Mouse (Mus musculus) lung, adult 2 months (tissue): Measurements from ENCODE around the gene Palld. TPM values are rescaled to one million over a fixed set of nuclear protein-coding genes. Genes with fewer than 3 reads are reported as not detected.

Experiments
- DNase-seq: peaks from one replicate; pipeline ENCODE4 v3.0.0; 2022
- H3K4me1 ChIP-seq: fragments of 200-500 bp; 2 replicates; pipeline ENCODE4 v1.6.1; 2011; ENCODE audit warnings: low read length; ENCODE audit not compliant: control insufficient read depth, insufficient read depth
- H3K4me3 ChIP-seq: fragments of 200-500 bp; replicated peaks from 2 replicates; pipeline ENCODE3; 2011; ENCODE audit warnings: low read depth, mild to moderate bottlenecking, control low read depth, low read length; ENCODE audit errors: extremely low read depth
- CTCF ChIP-seq: fragments of 200-500 bp; IDR thresholded peaks from 2 replicates; pipeline ENCODE4 v1.5.1; 2011; ENCODE audit warnings: mild to moderate bottlenecking, low read length, control low read depth; ENCODE audit not compliant: insufficient read depth
- POLR2A ChIP-seq: fragments of 200-500 bp; IDR thresholded peaks from 2 replicates; pipeline ENCODE4 v1.6.1; 2011; ENCODE audit warnings: low read depth, mild to moderate bottlenecking, control low read depth, low read length, borderline replicate concordance; ENCODE audit errors: extremely low read depth
- WGBS: fragments of 180-500 bp; shearing (Covaris S2); methylation state at CpG from one replicate; pipeline ENCODE4 v1.1.7; 2018; 5-methylcytosine and 5-hydroxymethylcytosine counted together
- polyA plus RNA-seq: library from polyadenylated mRNA; depleted of rRNA; stranded (reverse); fragments of >200 nt; gene quantifications from 2 replicates; pipeline ENCODE4 v1.2.3, GENCODE M21; 2012

The Palld gene
- polyA plus RNA-seq, 1 experiment = 37.1 TPM

DNA sequence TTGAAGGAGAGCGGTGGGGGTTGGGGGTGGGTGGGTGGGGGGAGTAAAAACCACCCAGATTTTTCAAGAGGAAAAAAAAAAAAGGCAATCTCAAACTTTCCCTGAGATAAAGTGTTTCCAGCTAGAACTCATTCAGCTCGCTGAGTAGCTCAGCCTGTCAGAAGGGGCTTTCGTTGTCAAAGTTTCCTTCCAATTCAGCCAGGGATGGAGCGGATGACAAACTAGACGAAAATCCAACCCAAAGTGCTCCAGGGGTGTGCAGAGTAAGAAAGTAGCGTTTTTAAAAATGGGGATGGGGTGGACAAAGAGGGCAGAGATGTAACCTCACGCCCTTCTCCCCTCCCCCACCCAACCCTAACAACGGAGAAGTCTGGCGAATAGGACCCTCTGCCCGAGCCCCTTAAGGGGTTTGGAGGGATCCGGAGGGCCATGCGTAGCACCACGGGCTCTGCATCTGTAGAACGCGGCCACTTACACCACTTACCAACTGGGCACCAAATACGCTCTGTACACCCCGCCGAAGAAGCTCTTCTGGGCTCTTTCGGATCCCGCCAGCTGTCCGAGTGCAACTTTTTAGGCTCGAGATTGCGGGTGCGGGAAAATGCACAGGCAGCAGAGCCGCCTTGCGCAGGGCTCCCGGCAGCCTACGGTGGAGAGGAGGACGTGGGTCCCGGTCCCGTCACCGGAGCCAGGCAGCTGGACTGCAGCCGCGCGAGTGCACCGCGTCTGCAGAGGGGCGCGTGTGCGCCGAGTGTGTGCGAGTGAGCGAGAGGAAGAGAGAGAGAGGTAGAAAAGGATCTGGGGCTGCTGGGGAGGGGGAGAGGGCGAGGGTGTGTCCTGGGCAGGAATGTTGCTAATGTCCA lies 142.9 kb downstream of the Palld start:
- no peaks in the 10 kb centered on the region for H3K4me1 ChIP-seq
- TF ChIP-seq POLR2A (no peak), CTCF (no peak)
- H3K4me3 ChIP-seq = no peak overlapping the region
- DNase-seq = peak; percentile 8
- 3% methylated on average over 44 of the region's 44 CpGs for WGBS

DNA sequence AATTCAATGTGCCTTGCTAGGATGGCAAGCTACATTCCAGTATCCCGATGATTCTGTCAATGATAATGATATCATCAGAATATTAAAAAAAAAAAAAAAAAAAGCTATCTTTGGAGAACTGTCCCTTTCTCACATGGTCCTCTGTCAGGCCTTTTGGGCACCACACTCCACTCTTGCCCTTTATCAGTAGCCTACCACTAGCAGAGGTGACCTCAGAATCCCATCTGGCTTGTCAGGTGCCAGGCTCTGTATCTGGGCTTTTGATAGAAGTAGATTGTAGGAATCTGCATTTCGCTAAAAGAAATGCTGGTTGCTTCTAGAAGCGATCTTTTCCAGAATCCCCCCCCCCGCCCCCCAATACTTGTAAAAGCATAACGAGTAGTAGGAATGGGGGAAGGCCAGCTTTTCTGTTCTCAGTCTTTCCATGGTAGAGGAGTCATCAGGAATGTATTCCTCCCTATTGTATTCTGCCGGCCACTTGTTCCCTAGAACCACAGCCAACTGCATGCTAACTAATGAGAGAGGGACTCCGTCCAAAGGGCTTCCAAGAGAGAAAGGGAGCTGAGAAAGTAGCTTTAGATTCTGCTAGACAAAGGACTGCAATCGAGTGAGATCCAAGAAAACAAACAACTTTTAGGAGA lies 143.7 kb downstream of the Palld start:
- Histone ChIP-seq H3K4me3 (no peak overlapping the region), H3K4me1 (no peaks in the 10 kb centered on the region)
- TF ChIP-seq POLR2A (no peak), CTCF (no peak)
- WGBS = 35% methylated on average over 8 of the region's 8 CpGs
- DNase-seq = no peak

- H3K4me3 ChIP-seq = no peak overlapping the region
- H3K4me1 ChIP-seq = no peaks in the 10 kb centered on the region
- WGBS = 41% methylated on average over 18 of the region's 18 CpGs
- DNase-seq = no peak
- TF ChIP-seq CTCF (no peak), POLR2A (no peak)
Observed at GRCm38 (mm10) chr8:61756971-61757965, 145.2 kb downstream of the Palld start.

GRCm38 (mm10) chr8:61755186-61755585 lies 147.3 kb downstream of the Palld start:
- no peak for TF ChIP-seq POLR2A
- no peak for DNase-seq
- 62% methylated on average over 2 of the region's 2 CpGs for WGBS
- H3K4me3 ChIP-seq = no peak overlapping the region
- no peaks in the 10 kb centered on the region for H3K4me1 ChIP-seq

GRCm38 (mm10) chr8:61747070-61747469 lies 155.4 kb downstream of the Palld start:
- 83% methylated on average over 5 of the region's 5 CpGs for WGBS
- no peak for TF ChIP-seq POLR2A
- TF ChIP-seq CTCF = no peak
- Histone ChIP-seq H3K4me3 (no peak overlapping the region), H3K4me1 (no peaks in the 10 kb centered on the region)
- no peak for DNase-seq

DNA sequence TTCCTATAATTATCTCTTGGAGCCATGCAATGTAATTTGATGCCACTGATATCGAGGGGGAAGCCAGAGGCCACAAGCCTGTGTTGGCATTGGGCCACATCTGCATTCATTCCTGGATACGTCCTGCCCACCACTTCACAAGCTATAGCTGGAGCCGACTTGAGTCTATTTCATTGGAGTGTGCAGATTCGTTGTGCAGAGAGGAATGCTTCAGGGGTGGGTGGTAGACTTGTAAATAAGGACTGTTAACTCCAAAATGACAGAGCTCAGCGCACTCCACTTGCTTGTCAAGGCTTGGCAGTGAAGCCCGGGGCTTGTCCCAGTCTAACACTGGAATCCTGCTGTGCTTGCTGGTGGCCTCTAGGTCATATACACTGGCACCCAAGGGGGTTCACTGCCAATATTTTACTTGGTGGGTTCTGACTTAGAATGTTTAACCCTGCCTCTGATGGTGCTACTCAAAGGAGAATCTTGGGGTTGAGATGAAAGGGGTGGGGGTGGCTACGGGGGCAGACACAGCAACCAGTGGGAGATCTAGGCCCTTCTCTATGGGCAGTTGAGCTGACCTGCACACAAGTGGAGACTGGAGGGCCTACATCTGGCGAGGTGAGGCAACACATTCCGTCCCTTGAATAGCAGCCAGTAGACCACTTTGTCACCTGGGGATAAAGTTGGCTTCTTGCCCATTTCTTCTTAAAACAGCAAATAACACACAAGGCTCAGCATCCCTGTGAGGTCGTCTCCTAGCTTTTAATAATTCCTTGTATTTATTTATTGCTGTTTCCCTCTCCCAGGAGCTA lies 157.1 kb downstream of the Palld start:
- no peaks in the 10 kb centered on the region for H3K4me1 ChIP-seq
- 46% methylated on average over 10 of the region's 10 CpGs for WGBS
- H3K4me3 ChIP-seq = no peak overlapping the region
- DNase-seq = no peak
- TF ChIP-seq CTCF = no peak
- no peak for TF ChIP-seq POLR2A

DNA sequence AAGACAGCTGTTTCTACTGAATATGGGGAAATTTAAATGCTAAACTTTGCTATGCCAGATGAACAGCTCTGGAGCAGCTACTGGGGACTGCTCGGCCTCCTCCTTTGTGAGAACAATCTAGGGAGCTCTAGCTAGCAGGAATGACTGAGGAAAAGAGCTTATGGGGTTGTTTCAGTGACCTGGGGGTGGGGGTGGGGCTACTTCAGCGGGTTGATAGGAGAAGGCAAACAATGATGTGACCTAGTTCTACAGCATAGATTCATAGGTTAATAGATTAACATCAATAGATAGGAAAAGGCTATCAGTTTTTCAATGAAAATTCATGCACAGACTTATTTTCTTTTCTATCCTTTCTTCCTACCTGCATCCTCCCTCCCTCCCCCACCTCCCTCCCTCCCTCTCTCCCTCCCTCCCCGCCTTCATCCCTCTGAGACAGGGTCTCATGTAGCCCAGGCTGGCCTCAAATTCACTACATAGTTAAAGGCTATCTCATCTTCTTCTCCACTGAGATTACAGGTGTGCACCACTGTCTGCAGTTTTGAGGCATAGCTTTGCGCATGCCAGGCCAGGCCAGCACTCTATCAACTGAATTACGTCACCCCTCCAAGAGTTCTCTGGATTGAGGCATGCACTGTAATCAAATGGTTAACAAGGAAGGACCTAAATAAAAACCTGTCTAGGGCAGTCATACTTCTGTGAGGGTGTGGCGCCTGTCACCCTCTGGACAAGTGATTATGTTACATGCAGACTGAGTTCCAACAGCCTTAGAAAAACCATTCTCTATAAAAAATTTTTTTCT lies 158.5 kb downstream of the Palld start:
- H3K4me3 ChIP-seq = no peak overlapping the region
- no peak for DNase-seq
- no peaks in the 10 kb centered on the region for H3K4me1 ChIP-seq
- 62% methylated on average over 6 of the region's 6 CpGs for WGBS
- TF ChIP-seq CTCF (no peak), POLR2A (no peak)

DNA sequence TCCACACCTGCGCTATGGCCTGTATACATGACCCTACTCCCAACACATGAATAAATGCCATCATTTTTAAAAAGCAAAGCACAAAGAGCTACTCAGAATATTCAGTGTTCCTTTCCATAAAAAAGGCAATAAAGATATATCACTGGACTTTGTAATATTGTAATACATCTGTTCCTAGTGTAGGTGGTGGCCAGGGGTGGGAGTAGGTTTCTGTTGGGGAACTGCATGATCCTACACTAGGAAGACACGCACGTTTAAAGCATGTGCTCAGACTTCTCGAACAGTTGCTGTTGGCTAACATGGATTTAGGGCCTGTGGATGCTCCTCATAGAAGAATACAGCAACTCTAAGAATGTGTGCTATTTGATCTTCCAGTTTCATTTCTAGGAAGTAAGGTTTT lies 165.0 kb downstream of the Palld start:
- TF ChIP-seq POLR2A = no peak
- TF ChIP-seq CTCF = no peak
- DNase-seq = no peak
- Histone ChIP-seq H3K4me3 (no peak overlapping the region), H3K4me1 (no peaks in the 10 kb centered on the region)
- 95% methylated on average over 4 of the region's 4 CpGs for WGBS
